Mouse (Mus musculus): Measurements from ENCODE around the gene Srpk2. TPM values are rescaled to one million over a fixed set of nuclear protein-coding genes. Genes with fewer than 3 reads are reported as not detected.

Srpk2 gene
- total RNA-seq, 2 experiments from 2014 or later, result 47.2 to 56.2 TPM

Other genes with a start within 250 kb of the Srpk2 start
- gene Pus7, start 99.1 kb upstream of the Srpk2 start, total RNA-seq (2021), result 10 to 100 TPM; 15.7 to 19.4 TPM
- gene Rint1, start 103.1 kb upstream of the Srpk2 start, total RNA-seq (2021), result 10 to 100 TPM; 17.4 to 20.8 TPM
- 10 to 100 TPM; 54.7 to 58.0 TPM for gene Tomm7, start 159.5 kb upstream of the Srpk2 start, total RNA-seq (2021)